Mouse (Mus musculus) heart, adult 2 months (tissue): Measurements from ENCODE around the gene Atf6.

Experiments used
- CTCF ChIP-seq: fragments of 200-600 bp; IDR thresholded peaks from 2 replicates; pipeline ENCODE4 v1.8.1; 2022; ENCODE audit warnings: antibody characterized with exemption, mild to moderate bottlenecking, moderate library complexity
- POLR2A ChIP-seq: fragments of 200-500 bp; IDR thresholded peaks from 2 replicates; pipeline ENCODE4 v1.6.1; 2011; ENCODE audit warnings: mild to moderate bottlenecking, low read depth, low read length, control low read depth; ENCODE audit not compliant: insufficient read depth

- TF ChIP-seq CTCF (no peak), POLR2A (no peak)
Measured at GRCm38 (mm10) chr1:170753597-170753996, 114.0 kb downstream of the Atf6 start.
